Mouse (Mus musculus) neutrophil, adult 5-6 weeks (primary cell): ENCODE measurements around the gene Scn3b. TPM values are rescaled to one million over a fixed set of nuclear protein-coding genes. Genes with fewer than 3 reads are reported as not detected.

Experiments used
- ATAC-seq: fragments of 151-379, 151-347 bp; 2 replicates; pipeline ENCODE4 v1.8.0; 2017; ENCODE audit warnings: mild to moderate bottlenecking, moderate TSS enrichment; ENCODE audit not compliant: insufficient number of reproducible peaks, poor library complexity, low FRiP score, severe bottlenecking; ENCODE audit errors: extremely low read depth
- total RNA-seq: library from RNA; stranded (forward); fragments of 200-1000 nt; gene quantifications from 2 replicates; pipeline ENCODE4 v1.2.3, GENCODE M21; 2017

Scn3b gene
- total RNA-seq, 1 experiment from 2014 or later = not detected

GRCm38 (mm10) chr9:40331411-40332286 is 62.6 kb downstream of the Scn3b start:
- no peak for ATAC-seq

GRCm38 (mm10) chr9:40332326-40332725 is 63.3 kb downstream of the Scn3b start:
- ATAC-seq = no peak

GRCm38 (mm10) chr9:40332731-40333648 is 64.0 kb downstream of the Scn3b start:
- ATAC-seq = no peak

GRCm38 (mm10) chr9:40333649-40334396 is 64.8 kb downstream of the Scn3b start:
- peak; percentile 61 for ATAC-seq

- ATAC-seq = no peak
These were observed 65.6 kb downstream of the Scn3b start for GRCm38 (mm10) chr9:40334617-40335016.

GRCm38 (mm10) chr9:40336701-40337100 is 67.7 kb downstream of the Scn3b start:
- ATAC-seq = no peak

- ATAC-seq = no peak
These were observed 68.3 kb downstream of the Scn3b start for GRCm38 (mm10) chr9:40337131-40337820.

- no peak for ATAC-seq
These were observed 70.6 kb downstream of the Scn3b start for GRCm38 (mm10) chr9:40339578-40339977.

Other genes starting within 250 kb of the Scn3b start
- gene Olfr981, start 247.8 kb upstream of the Scn3b start, total RNA-seq = not detected in 2 replicates
- not detected in 2 replicates for gene Olfr982, start 195.4 kb upstream of the Scn3b start, total RNA-seq
- gene Olfr983, start 175.6 kb upstream of the Scn3b start, total RNA-seq = not detected in 2 replicates
- 0.25 TPM in 1 of 2 replicates, not detected in the other for gene Olfr984, start 155.0 kb upstream of the Scn3b start, total RNA-seq
- gene Olfr985, start 139.0 kb upstream of the Scn3b start, total RNA-seq = not detected in 2 replicates
- gene Tmem225, start 121.1 kb upstream of the Scn3b start, total RNA-seq = not detected in 2 replicates
- gene Olfr986, start 88.3 kb upstream of the Scn3b start, total RNA-seq = not detected in 2 replicates
- gene Zfp202, start 76.9 kb upstream of the Scn3b start, total RNA-seq = 0.98 and 1.3 TPM in 2 replicates